Mouse (Mus musculus) testis, adult 2 months (tissue): ENCODE measurements around the gene Naglu. TPM values are rescaled to one million over a fixed set of nuclear protein-coding genes. Genes with fewer than 3 reads are reported as not detected.

Experiments used
- H3K27ac ChIP-seq: fragments of 200-500 bp; 2 replicates; pipeline ENCODE4 v1.5.1; 2012; ENCODE audit warnings: low read depth, low read length; ENCODE audit not compliant: control insufficient read depth, insufficient read depth
- H3K27me3 ChIP-seq: fragments of 200-500 bp; 2 replicates; pipeline ENCODE4 v1.6.1; 2012; ENCODE audit warnings: mild to moderate bottlenecking, low read length, moderate library complexity; ENCODE audit not compliant: control insufficient read depth, insufficient read depth
- H3K36me3 ChIP-seq: fragments of 200-500 bp; 2 replicates; pipeline ENCODE4 v1.6.1; 2012; ENCODE audit warnings: mild to moderate bottlenecking, low read length; ENCODE audit not compliant: control insufficient read depth, insufficient read depth
- H3K4me1 ChIP-seq: fragments of 200-500 bp; 2 replicates; pipeline ENCODE4 v1.6.1; 2012; ENCODE audit warnings: low read length; ENCODE audit not compliant: control insufficient read depth, insufficient read depth
- H3K4me3 ChIP-seq: fragments of 200-500 bp; 2 replicates; pipeline ENCODE4 v1.5.1; 2012; ENCODE audit warnings: low read depth, mild to moderate bottlenecking, low read length, moderate library complexity, mixed read lengths; ENCODE audit not compliant: control insufficient read depth
- CTCF ChIP-seq: fragments of 200-500 bp; IDR thresholded peaks from 2 replicates; pipeline ENCODE4 v1.5.1; 2012; ENCODE audit warnings: low read depth, mild to moderate bottlenecking, inconsistent platforms, low read length, moderate library complexity; ENCODE audit not compliant: control insufficient read depth, insufficient read depth, insufficient replicate concordance
- POLR2A ChIP-seq: fragments of 200-500 bp; IDR thresholded peaks from 2 replicates; pipeline ENCODE4 v1.6.1; 2012; ENCODE audit warnings: low read depth, mild to moderate bottlenecking, inconsistent platforms, low read length, moderate library complexity; ENCODE audit not compliant: control insufficient read depth
- polyA plus RNA-seq: library from polyadenylated mRNA; depleted of rRNA; stranded (reverse); fragments of >200 nt; gene quantifications from 2 replicates; pipeline ENCODE4 v1.2.3, GENCODE M21; 2012

The Naglu gene
- polyA plus RNA-seq, 1 experiment, result 46.2 TPM

- H3K4me1 ChIP-seq, result no peaks in the 10 kb centered on the region
- no peak overlapping the region for H3K4me3 ChIP-seq
- H3K36me3 ChIP-seq, result no peaks in the 10 kb centered on the region; the same call in 1 of the 2 replicates
- H3K27ac ChIP-seq, result no peak overlapping the region
- TF ChIP-seq POLR2A, result no peak
- TF ChIP-seq CTCF, result no peak
- H3K27me3 ChIP-seq, result no peaks in the 10 kb centered on the region
Observed at GRCm38 (mm10) chr11:101031470-101031869, 38.3 kb upstream of the Naglu start.

- Histone ChIP-seq H3K27ac (0 out of 2 replicates have a peak overlapping the region, but pooled peaks have one; percentile 36), H3K4me1 (no peaks in the 10 kb centered on the region), H3K4me3 (no peak overlapping the region), H3K27me3 (no peaks in the 10 kb centered on the region), H3K36me3 (no peaks in the 10 kb centered on the region; the same call in 1 of the 2 replicates)
- TF ChIP-seq CTCF (no peak), POLR2A (no peak)
Observed at GRCm38 (mm10) chr11:101033856-101034500, 35.8 kb upstream of the Naglu start.

DNA sequence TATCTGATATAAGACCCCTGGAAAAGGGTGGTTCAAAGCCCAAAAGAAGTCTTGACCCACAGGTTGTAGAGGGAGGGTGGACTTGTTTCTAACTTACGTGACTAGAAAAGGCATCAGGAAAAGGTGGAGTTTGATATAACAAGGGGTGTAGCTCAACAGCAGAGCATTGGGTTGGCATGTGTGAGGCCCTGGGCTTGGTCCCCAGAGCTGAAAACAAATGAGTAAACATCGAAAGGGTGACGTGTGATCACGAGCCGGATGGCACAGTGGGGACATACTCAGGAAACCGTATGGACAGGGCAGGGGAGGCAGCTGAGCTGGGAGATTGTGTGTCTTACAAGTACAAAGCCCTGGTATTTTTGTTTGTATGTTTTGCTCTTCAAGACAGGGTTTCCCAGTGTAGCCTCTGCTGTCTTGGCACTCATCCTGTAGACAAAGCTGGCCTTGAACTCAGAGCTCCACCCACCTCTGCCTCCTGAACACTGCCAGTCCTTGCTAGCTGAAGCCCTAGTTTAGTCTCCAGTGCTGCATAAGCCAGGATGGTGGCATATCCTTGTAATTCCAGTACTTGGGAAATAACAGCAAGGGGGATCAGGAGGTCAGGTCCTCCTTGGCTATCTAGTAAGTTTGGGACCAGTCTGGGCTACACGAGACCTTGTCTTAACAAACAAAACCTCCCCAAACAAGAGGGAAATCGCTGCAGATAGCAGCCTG lies 35.0 kb upstream of the Naglu start:
- Histone ChIP-seq H3K36me3 (no peaks in the 10 kb centered on the region), H3K4me3 (no peak overlapping the region), H3K27ac (peak overlapping the region; percentile 61), H3K27me3 (no peaks in the 10 kb centered on the region), H3K4me1 (no peaks in the 10 kb centered on the region)
- TF ChIP-seq POLR2A, result no peak
- no peak for TF ChIP-seq CTCF

DNA sequence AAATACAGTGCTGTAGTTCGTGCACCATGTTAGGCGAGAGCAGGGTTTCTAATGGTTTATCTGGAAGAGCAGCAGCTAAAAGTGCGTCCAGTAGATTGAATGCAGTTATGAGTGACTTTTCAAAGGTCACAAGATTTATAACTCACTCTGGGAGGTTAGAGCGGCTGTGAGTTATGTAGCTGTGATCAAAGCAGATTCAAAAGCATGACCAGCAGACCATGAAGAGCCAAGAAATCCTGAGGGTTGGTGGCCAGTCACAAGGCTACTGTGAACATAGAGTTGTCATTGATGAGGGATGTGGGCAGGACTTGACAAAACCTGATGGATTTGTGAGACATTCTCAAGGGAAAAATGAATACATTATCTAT lies 34.5 kb upstream of the Naglu start:
- no peak for TF ChIP-seq CTCF
- TF ChIP-seq POLR2A, result no peak

DNA sequence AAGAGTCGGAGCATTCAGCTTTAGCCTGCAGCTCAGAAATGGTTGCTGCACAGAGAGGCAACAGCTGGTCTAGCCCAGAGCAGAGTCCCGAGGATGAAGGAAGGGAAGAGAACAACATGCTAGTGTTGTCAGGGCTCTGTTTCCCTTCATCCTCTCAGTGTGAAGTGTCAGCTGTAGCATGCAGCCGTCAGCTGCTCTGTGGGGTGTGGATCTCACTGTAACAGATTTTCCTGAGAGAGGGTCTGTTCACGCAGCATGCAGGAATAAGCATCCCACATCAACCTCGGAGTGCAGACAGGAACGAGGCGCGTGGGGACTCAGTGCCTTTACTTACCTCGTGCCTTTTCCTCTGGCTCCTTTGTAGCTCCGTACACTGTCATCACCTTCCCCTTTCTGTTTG lies 32.0 kb upstream of the Naglu start:
- Histone ChIP-seq H3K27me3 (no peaks in the 10 kb centered on the region), H3K4me1 (no peaks in the 10 kb centered on the region), H3K36me3 (no peaks in the 10 kb centered on the region), H3K4me3 (no peak overlapping the region), H3K27ac (no peak overlapping the region)
- no peak for TF ChIP-seq CTCF
- no peak for TF ChIP-seq POLR2A

More for the DNA sequence above, 34.5 kb upstream of the Naglu start:
- Histone ChIP-seq H3K27me3 (no peaks in the 10 kb centered on the region), H3K27ac (peak overlapping the region; percentile 29; the same call in 1 of the 2 replicates), H3K4me3 (no peak overlapping the region), H3K4me1 (no peaks in the 10 kb centered on the region), H3K36me3 (no peaks in the 10 kb centered on the region)

DNA sequence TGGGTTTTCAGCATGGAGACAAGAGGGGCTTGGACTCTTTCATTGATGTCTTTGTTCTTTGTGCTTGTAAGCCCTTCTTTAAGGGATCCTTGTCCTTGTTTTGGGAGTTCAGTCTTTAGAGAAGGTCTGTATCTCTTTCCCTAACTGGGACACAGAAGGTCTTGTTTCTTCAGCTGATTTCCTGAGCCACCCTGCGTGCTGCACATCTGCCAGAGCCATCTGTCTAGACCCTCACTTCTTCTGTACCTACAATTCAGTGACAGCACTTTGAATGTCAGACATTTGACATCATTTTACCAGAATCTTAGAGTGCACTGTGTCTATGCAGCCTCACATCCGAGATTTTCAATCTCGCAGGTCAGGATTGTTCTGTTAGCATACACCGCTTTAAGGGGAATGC lies 24.0 kb upstream of the Naglu start:
- TF ChIP-seq CTCF, result no peak
- no peak for TF ChIP-seq POLR2A
- Histone ChIP-seq H3K27ac (no peak overlapping the region), H3K27me3 (no peaks in the 10 kb centered on the region), H3K36me3 (peaks cover 2% of the 10 kb centered on the region; the same call in 1 of the 2 replicates), H3K4me1 (no peaks in the 10 kb centered on the region), H3K4me3 (no peak overlapping the region)

DNA sequence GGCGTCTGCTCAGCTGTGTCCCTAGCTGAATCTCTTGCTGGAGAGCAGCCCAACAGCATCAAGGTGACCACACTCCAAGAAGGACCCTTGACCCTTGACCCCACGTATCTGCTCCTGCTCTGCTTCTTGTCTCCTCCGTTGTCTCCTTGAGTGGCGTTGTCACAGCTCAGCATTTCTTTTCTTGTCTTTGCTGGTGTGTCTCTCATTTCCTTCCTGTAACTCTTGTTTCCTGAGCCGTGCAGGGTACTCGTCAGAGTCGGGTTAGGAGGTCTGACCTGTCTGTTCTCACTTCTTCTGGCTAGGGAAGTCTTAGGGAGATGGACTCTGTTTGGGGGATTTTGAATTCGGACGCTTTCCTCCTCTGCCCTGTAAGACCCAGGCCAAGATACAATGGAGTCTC lies 23.4 kb upstream of the Naglu start:
- H3K4me1 ChIP-seq, result no peaks in the 10 kb centered on the region
- H3K27ac ChIP-seq, result no peak overlapping the region
- no peaks in the 10 kb centered on the region for H3K27me3 ChIP-seq
- peaks cover 2% of the 10 kb centered on the region; the same call in 1 of the 2 replicates for H3K36me3 ChIP-seq
- H3K4me3 ChIP-seq, result no peak overlapping the region
- TF ChIP-seq POLR2A, result no peak
- no peak for TF ChIP-seq CTCF
